Mouse (Mus musculus): ENCODE results near the gene Gm49369. TPM values are rescaled to one million over a fixed set of nuclear protein-coding genes. Genes with fewer than 3 reads are reported as not detected.

Gene Gm49369
- total and polyA plus RNA-seq, 2 experiments: 0.38 to 126 TPM

- no peaks in the 10 kb centered on the region for H3K79me2 ChIP-seq (ENCODE audit: control insufficient read depth, insufficient read depth, low read length)
- no peaks in the 10 kb centered on the region for H3K36me3 ChIP-seq (ENCODE audit: control insufficient read depth, insufficient read depth, low read length)
- 71% methylated on average over 18 of the region's 18 CpGs for WGBS
- peak overlapping the region; percentile 65; the same call in 1 of the 2 replicates for H3K4me3 ChIP-seq (ENCODE audit: insufficient read depth, low read depth, low read length)
- no peak overlapping the region for H3K27ac ChIP-seq (replicated peaks; ENCODE audit: insufficient read depth, low read depth, low read length)
- H3K4me1 ChIP-seq (ENCODE audit: control insufficient read depth, insufficient read depth, low read length): no peaks in the 10 kb centered on the region; the same call in 1 of the 2 replicates
- 0 out of 2 replicates have a peak, but pooled peaks cover 4% of the 10 kb centered on the region for H3K27me3 ChIP-seq (ENCODE audit: control insufficient read depth, insufficient read depth, low read length)
- no peak for DNase-seq (ENCODE audit: extremely low read depth, low read depth, low spot score)
- peak overlapping the region; percentile 64; the same call in 1 of the 2 replicates for H3K9ac ChIP-seq (ENCODE audit: low read depth, low read length)
- TF ChIP-seq POLR2A (IDR thresholded peaks at IDR 0.05; ENCODE audit: extremely low read depth, insufficient read depth, low read length) (no peak), CTCF (IDR thresholded peaks at IDR 0.05; ENCODE audit: low read depth, low read length) (no peak)
Observed at GRCm38 (mm10) chr7:142370937-142371336, 11.5 kb downstream of the Gm49369 start.

GRCm38 (mm10) chr7:142369820-142370219 lies 12.6 kb downstream of the Gm49369 start:
- Histone ChIP-seq H3K9ac (ENCODE audit: low read depth, low read length) (no peak overlapping the region; the same call in 1 of the 2 replicates), H3K36me3 (ENCODE audit: control insufficient read depth, insufficient read depth, low read length) (no peaks in the 10 kb centered on the region), H3K79me2 (ENCODE audit: control insufficient read depth, insufficient read depth, low read length) (no peaks in the 10 kb centered on the region), H3K4me3 (ENCODE audit: insufficient read depth, low read depth, low read length) (no peak overlapping the region), H3K27ac (replicated peaks; ENCODE audit: insufficient read depth, low read depth, low read length) (no peak overlapping the region), H3K27me3 (ENCODE audit: control insufficient read depth, insufficient read depth, low read length) (0 out of 2 replicates have a peak, but pooled peaks cover 4% of the 10 kb centered on the region), H3K4me1 (ENCODE audit: control insufficient read depth, insufficient read depth, low read length) (no peaks in the 10 kb centered on the region; the same call in 1 of the 2 replicates)
- 51% methylated on average over 6 of the region's 6 CpGs for WGBS
- TF ChIP-seq POLR2A (IDR thresholded peaks at IDR 0.05; ENCODE audit: extremely low read depth, insufficient read depth, low read length) (no peak), CTCF (IDR thresholded peaks at IDR 0.05; ENCODE audit: low read depth, low read length) (no peak)
- DNase-seq (ENCODE audit: extremely low read depth, low read depth, low spot score): no peak

GRCm38 (mm10) chr7:142368856-142369255 lies 13.6 kb downstream of the Gm49369 start:
- WGBS: 83% methylated on average over 2 of the region's 2 CpGs
- Histone ChIP-seq H3K4me3 (ENCODE audit: insufficient read depth, low read depth, low read length) (no peak overlapping the region), H3K36me3 (ENCODE audit: control insufficient read depth, insufficient read depth, low read length) (no peaks in the 10 kb centered on the region), H3K79me2 (ENCODE audit: control insufficient read depth, insufficient read depth, low read length) (no peaks in the 10 kb centered on the region), H3K4me1 (ENCODE audit: control insufficient read depth, insufficient read depth, low read length) (no peaks in the 10 kb centered on the region; the same call in 1 of the 2 replicates), H3K9ac (ENCODE audit: low read depth, low read length) (no peak overlapping the region), H3K27ac (replicated peaks; ENCODE audit: insufficient read depth, low read depth, low read length) (no peak overlapping the region), H3K27me3 (ENCODE audit: control insufficient read depth, insufficient read depth, low read length) (0 out of 2 replicates have a peak, but pooled peaks cover 4% of the 10 kb centered on the region)
- DNase-seq (ENCODE audit: extremely low read depth, low read depth, low spot score): no peak
- TF ChIP-seq CTCF (IDR thresholded peaks at IDR 0.05; ENCODE audit: low read depth, low read length) (no peak), POLR2A (IDR thresholded peaks at IDR 0.05; ENCODE audit: extremely low read depth, insufficient read depth, low read length) (no peak)

DNA sequence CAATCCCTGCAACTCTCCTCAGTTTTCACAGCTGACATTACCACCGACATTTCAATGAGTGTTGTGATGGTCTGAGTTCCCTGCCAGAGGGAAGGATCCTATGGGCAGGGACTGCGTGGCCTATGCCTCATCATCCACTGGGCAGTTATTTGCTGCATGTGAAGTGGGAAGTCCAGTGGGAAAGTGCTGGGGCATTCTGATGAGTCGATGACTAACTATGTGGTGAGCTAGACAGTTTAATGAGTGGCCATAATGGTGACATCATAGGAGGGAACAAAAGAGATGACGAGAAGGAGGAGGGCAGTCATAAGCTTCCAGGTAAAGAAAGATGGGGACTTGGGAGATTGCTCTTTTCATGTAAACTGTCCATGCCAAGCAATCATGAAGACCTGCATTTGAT lies 19.4 kb downstream of the Gm49369 start:
- TF ChIP-seq CTCF (IDR thresholded peaks at IDR 0.05; ENCODE audit: low read depth, low read length) (no peak), POLR2A (IDR thresholded peaks at IDR 0.05; ENCODE audit: extremely low read depth, insufficient read depth, low read length) (no peak)
- Histone ChIP-seq H3K36me3 (ENCODE audit: control insufficient read depth, insufficient read depth, low read length) (no peaks in the 10 kb centered on the region), H3K4me1 (ENCODE audit: control insufficient read depth, insufficient read depth, low read length) (no peaks in the 10 kb centered on the region), H3K79me2 (ENCODE audit: control insufficient read depth, insufficient read depth, low read length) (no peaks in the 10 kb centered on the region), H3K27me3 (ENCODE audit: control insufficient read depth, insufficient read depth, low read length) (no peaks in the 10 kb centered on the region), H3K4me3 (ENCODE audit: insufficient read depth, low read depth, low read length) (no peak overlapping the region), H3K27ac (replicated peaks; ENCODE audit: insufficient read depth, low read depth, low read length) (no peak overlapping the region), H3K9ac (ENCODE audit: low read depth, low read length) (no peak overlapping the region)
- DNase-seq (ENCODE audit: extremely low read depth, low read depth, low spot score): no peak
- WGBS: 78% methylated on average over 4 of the region's 4 CpGs

- no peak overlapping the region for H3K27ac ChIP-seq (replicated peaks; ENCODE audit: insufficient read depth, low read depth, low read length)
- no peaks in the 10 kb centered on the region for H3K4me1 ChIP-seq (ENCODE audit: control insufficient read depth, insufficient read depth, low read length)
- H3K9ac ChIP-seq (ENCODE audit: low read depth, low read length): no peak overlapping the region
- H3K4me3 ChIP-seq (ENCODE audit: insufficient read depth, low read depth, low read length): no peak overlapping the region
- no peaks in the 10 kb centered on the region for H3K36me3 ChIP-seq (ENCODE audit: control insufficient read depth, insufficient read depth, low read length)
- TF ChIP-seq POLR2A (IDR thresholded peaks at IDR 0.05; ENCODE audit: extremely low read depth, insufficient read depth, low read length): no peak
- 0 out of 2 replicates have a peak, but pooled peaks have one; percentile 11 for TF ChIP-seq CTCF (IDR thresholded peaks at IDR 0.05; ENCODE audit: low read depth, low read length)
- no peaks in the 10 kb centered on the region for H3K79me2 ChIP-seq (ENCODE audit: control insufficient read depth, insufficient read depth, low read length)
- no peak for DNase-seq (ENCODE audit: extremely low read depth, low read depth, low spot score)
- no peaks in the 10 kb centered on the region for H3K27me3 ChIP-seq (ENCODE audit: control insufficient read depth, insufficient read depth, low read length)
Observed at GRCm38 (mm10) chr7:142360743-142361142, 21.7 kb downstream of the Gm49369 start.

DNA sequence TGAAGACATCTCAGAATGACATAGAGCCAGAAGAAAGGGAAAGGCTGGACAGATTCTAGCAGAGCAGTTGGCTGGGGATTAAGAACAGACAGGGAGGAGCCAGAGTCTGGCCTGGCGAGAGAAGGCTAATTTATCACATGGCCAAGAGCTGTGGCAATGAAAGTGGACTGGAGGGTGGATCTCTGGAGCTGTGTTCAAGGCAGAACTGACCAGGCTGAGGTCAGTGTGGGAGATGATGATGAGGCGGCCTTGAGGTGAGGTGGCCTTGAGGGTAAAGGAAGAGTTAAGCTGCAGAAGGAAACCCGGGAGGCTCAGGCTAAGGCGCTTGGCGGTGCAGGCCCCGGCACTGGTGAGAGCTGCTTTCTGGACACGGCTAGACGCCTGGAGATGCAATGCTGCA lies 23.3 kb downstream of the Gm49369 start:
- no peak for TF ChIP-seq POLR2A (IDR thresholded peaks at IDR 0.05; ENCODE audit: extremely low read depth, insufficient read depth, low read length)
- TF ChIP-seq CTCF (IDR thresholded peaks at IDR 0.05; ENCODE audit: low read depth, low read length): no peak
- Histone ChIP-seq H3K27ac (replicated peaks; ENCODE audit: insufficient read depth, low read depth, low read length) (no peak overlapping the region), H3K9ac (ENCODE audit: low read depth, low read length) (no peak overlapping the region), H3K4me3 (ENCODE audit: insufficient read depth, low read depth, low read length) (no peak overlapping the region), H3K79me2 (ENCODE audit: control insufficient read depth, insufficient read depth, low read length) (no peaks in the 10 kb centered on the region), H3K4me1 (ENCODE audit: control insufficient read depth, insufficient read depth, low read length) (no peaks in the 10 kb centered on the region), H3K27me3 (ENCODE audit: control insufficient read depth, insufficient read depth, low read length) (no peaks in the 10 kb centered on the region), H3K36me3 (ENCODE audit: control insufficient read depth, insufficient read depth, low read length) (no peaks in the 10 kb centered on the region)
- 73% methylated on average over 8 of the region's 8 CpGs for WGBS
- DNase-seq (ENCODE audit: extremely low read depth, low read depth, low spot score): no peak
